Mouse (Mus musculus) pancreas, adult 10 weeks (tissue): ENCODE measurements around the gene Grb2. TPM values are rescaled to one million over a fixed set of nuclear protein-coding genes. Genes with fewer than 3 reads are reported as not detected.

Experiments used
- polyA plus RNA-seq: library from polyadenylated mRNA; stranded (reverse); fragments of 350-450 nt; fragmentation: Illumina TruSeq; extraction: RNeasy Lipid Tissue Mini Kit (QIAGEN cat#74804); gene quantifications from one replicate; pipeline ENCODE4 v1.2.3, GENCODE M21; 2015; ENCODE audit warnings: low read depth, low replicate concordance; ENCODE audit not compliant: insufficient read depth

Grb2 gene
- polyA plus RNA-seq: 10.1 TPM

GRCm38 (mm10) chr11:115708209-115708876, at the start of gene Grb2:
Gene Grb2, minus strand, starts transcription at chr11:115708597.

GRCm38 (mm10) chr11:115627705-115628464, 80.5 kb downstream of the Grb2 start, which contains the start of gene Slc25a19:
Gene Slc25a19, minus strand, starts transcription at chr11:115628295.

GRCm38 (mm10) chr11:115612410-115613137, 95.8 kb downstream of the Grb2 start, which contains the start of gene Mif4gd:
Gene Mif4gd, minus strand, starts transcription at chr11:115612969.

GRCm38 (mm10) chr11:115603476-115604303, 104.7 kb downstream of the Grb2 start, which contains the start of the genes Mrps7 and Gga3:
Gene Mrps7, plus strand, starts transcription at chr11:115603925.
Gene Gga3, minus strand, starts transcription at chr11:115604051.

Other genes starting within 250 kb of the Grb2 start
- gene Slc16a5, start 246.1 kb downstream of the Grb2 start, polyA plus RNA-seq: 2.6 TPM
- gene Armc7, start 232.9 kb downstream of the Grb2 start, polyA plus RNA-seq: 1.3 TPM
- gene Nt5c, start 216.7 kb downstream of the Grb2 start, polyA plus RNA-seq: 14.2 TPM
- 22.4 TPM for gene Jpt1, start 194.2 kb downstream of the Grb2 start, polyA plus RNA-seq
- gene Sumo2, start 172.3 kb downstream of the Grb2 start, polyA plus RNA-seq: 54.9 TPM
- 28.3 TPM for gene Nup85, start 144.2 kb downstream of the Grb2 start, polyA plus RNA-seq
- 16.0 TPM for gene Mrps7, start 104.7 kb downstream of the Grb2 start, polyA plus RNA-seq
- gene Gga3, start 104.5 kb downstream of the Grb2 start, polyA plus RNA-seq: 10.9 TPM
- gene Mif4gd, start 95.6 kb downstream of the Grb2 start, polyA plus RNA-seq: 27.7 TPM
- gene Slc25a19, start 80.3 kb downstream of the Grb2 start, polyA plus RNA-seq: 8.3 TPM
- 5.9 TPM for gene Tmem94, start 56.8 kb upstream of the Grb2 start, polyA plus RNA-seq
- gene Caskin2, start 105.0 kb upstream of the Grb2 start, polyA plus RNA-seq: 13.3 TPM
- gene Tsen54, start 106.1 kb upstream of the Grb2 start, polyA plus RNA-seq: 11.0 TPM
- 66.6 TPM for gene Llgl2, start 115.5 kb upstream of the Grb2 start, polyA plus RNA-seq
- 20.8 TPM for gene Myo15b, start 149.8 kb upstream of the Grb2 start, polyA plus RNA-seq
- 5.6 TPM for gene Smim5, start 191.4 kb upstream of the Grb2 start, polyA plus RNA-seq
- gene Smim6, start 203.4 kb upstream of the Grb2 start, polyA plus RNA-seq: 4.9 TPM
- 4.7 TPM for gene Sap30bp, start 224.7 kb upstream of the Grb2 start, polyA plus RNA-seq
- 10.0 TPM for gene Recql5, start 224.9 kb upstream of the Grb2 start, polyA plus RNA-seq